Mouse (Mus musculus) left cerebral cortex, postnatal 25 days (tissue): ENCODE results near the gene Mapk9. TPM values are rescaled to one million over a fixed set of nuclear protein-coding genes. Genes with fewer than 3 reads are reported as not detected.

Source experiments
- DNase-seq, 2 experiments: peaks; one replicate each; pipeline ENCODE4 v3.0.0; 2022; ENCODE audit warnings: low spot score in 2 of 2, mixed read lengths in 1 of 2
- intact Hi-C: fragments of 180-260 bp; cut with DNase I; formaldehyde crosslinking; loops from one replicate; pipeline ENCODE4 v1.15.1; 2025
- total RNA-seq, 2 experiments: library from RNA; stranded (reverse); gene quantifications; 2 replicates each; pipeline ENCODE4 v1.2.3; 2021

Mapk9 gene
- total RNA-seq, 2 experiments from 2014 or later: 212 to 231 TPM

DNA sequence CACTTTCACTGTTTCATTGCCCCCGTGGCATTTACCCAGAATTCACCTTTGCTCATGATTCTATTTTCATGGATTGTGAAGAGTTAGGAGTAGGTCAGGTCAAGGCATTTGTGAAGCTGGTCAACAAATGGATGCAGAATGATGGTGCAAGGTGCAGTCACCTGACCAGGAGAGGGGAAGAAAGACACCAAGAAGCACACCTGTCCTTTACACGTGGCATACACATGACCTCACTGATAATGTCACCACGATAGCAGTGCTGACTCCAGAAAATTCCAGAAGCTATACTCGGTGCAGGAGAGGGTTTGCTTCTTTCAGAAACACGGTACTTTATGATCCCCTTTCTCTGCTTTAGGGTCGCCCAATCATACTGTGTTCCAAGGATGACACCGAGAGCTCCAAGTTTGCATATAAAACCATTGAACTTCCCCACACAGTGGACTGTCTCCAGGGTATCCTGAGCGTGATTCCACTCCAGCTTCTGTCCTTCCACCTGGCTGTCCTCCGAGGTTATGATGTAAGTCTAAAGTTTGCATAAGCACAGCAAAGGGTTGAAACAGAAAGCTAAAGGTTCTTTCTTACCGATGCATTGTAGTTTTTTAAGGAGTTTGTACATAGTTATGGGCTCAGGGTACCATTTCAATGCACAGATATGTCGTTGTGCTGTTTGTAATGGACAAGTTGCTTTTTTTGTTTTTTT is 11.1 kb upstream of the Mapk9 start:
- intact Hi-C loops: no loop called here
- no peak for DNase-seq

DNA sequence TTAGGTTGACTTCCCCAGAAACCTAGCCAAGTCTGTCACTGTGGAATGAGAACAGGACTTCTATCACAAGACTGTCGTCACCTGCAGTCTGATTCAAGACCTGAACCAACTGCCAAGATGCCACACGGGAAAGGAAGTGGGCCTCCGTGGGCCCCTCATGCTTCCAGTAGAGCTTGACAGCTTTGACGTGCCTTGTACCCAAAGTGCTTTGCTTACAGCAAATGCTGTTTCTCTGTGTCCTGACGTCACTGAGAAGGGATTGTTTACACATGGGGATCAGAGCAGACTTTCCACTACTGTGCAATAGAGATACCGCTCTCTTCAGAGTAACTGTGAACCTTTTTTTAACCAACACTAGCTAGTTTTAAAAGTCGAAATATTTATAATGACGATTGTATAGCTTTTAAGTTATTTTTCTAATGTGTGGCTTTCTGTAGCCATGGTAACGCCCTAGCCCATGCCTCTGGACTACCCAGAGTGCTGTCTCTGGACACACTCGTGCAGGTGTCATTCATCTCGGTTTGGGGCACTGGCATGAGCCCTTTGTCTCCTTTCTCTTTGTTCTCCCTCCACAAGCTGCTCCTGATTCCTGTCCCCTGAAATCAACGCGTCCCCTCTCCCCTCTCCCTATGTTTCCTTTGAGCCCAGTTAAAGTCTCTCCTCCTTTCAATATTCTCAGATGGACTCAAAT is 8.7 kb upstream of the Mapk9 start:
- no peak for DNase-seq

DNA sequence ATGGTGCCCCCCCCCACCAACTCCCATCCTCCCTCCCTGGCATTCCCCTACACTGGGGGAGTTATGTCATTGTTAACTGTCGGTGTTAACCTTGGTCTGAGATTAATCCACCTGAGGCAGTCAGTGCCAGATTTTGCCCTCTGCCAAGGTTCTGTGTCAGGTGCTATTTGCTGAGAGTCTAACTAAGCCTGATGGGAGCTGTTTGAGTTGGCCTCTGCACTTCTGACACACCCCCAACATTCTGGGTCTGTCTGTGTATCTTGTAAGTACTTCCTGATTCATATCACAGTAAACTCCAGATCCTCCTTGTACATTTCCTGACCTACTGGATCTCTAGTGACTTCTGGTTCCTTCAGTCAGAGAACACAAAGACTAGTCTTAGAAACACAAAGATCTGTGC is 5.9 kb upstream of the Mapk9 start:
- DNase-seq: no peak
- intact Hi-C loops: no loop called here

More for the DNA sequence above, 8.7 kb upstream of the Mapk9 start:
- intact Hi-C loops: no loop called here

DNA sequence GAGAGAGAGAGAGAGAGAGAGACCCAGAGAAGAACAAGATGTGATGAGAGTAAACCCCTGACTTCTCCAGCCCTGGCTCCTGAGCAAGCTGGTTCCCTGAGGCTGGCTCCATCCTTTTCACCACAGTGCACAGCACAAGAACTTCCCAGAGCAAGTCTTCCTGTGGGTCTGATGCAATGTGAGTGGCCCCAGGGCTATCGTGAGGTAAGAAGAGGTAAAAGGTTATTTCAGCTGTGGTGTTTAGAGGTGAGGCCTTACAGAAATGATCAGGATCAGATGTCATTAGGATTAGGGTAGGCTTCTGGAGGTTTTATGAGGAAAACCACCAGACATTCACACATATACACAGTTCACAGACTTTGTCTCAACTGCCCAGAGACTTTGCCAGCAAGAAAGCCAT is 4.7 kb upstream of the Mapk9 start:
- intact Hi-C loops: no loop called here
- DNase-seq: no peak

DNA sequence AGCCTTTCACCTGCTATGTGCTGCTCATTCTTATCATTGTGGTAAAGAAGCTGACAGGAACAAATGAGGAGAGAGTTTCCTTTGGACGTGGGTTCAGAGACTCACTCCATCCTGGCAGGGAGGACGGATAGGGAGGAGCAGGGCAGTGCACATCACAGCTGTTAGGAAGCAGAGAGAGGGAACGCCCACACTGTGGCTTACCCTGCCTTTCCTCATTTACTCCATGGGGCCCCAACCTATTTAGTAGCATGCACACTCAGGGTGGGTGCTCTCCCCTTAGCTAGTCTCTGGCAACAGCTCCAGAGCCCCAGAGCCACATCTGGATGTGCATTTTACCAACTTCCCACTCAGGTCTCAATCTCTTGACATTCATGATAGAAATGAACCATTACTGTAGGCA is 3.8 kb upstream of the Mapk9 start:
- intact Hi-C loops: no loop called here
- DNase-seq: no peak

DNA sequence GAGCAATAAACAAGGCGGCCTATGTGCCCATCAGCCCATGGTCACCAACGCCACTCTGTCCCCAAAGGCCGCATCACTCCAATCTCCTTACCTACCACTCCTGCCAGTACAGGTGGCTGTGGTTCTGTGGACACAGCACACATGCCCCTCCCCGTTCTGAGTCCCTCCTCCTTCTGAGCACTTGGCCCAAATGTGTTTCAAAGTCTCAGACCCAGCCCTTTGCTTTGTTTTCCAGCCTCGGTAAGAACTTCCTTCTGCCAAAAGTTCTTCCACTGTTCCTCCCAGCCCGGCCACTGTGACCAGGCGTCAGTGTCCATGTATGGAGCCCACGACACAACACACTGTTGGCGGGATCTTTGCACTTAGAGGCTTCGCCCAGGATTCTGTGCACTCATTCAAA is 2.2 kb upstream of the Mapk9 start:
- DNase-seq: no peak
- intact Hi-C loops: no loop called here

DNA sequence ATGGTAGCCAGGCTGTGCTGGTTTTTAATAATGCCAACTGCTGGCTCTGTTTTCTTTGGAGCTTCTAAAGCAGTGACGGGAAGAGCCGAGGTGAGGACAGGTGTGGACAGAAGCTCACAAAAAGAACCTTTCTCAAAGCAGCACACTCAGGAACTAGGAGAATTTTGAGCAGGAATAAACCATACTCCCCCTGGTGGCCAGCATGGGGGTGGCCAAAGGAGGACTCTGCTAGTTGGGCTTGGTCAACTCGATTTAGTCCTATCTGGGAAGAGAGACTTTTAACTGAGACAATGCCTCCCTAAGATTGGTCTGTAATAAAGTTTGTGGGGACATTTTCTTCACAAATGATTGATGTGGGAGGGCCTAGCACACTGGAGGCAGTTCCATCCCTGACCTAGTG is 1.6 kb upstream of the Mapk9 start:
- intact Hi-C loops: loop anchor here (1.0 to 5.0 kb wide), 2 partner anchors 117 to 133 kb away; partner anchors contain the start of gene Cnot6
- DNase-seq: peak; percentile 63 to 73

DNA sequence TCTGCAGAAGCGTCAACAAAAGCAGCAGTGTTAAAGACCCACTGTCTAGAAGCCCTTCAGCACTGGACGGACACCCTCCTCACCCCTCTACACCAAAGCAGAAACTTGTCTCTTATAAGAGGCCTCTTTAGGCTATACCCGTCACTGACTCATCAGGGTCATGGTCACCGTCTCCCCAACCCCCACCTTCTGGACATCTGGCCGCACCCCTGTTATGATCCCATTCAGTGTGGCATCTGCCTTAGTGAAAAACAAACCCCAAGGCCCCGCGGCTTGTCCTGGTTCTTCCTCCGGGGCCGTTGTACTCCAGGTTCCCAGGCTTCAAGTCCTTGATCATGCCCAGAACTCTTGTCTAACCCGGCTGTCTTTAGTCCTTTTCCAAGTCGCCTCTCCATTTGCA is 593 bp upstream of the Mapk9 start:
- DNase-seq: no peak
- intact Hi-C loops: loop anchor here (1.0 to 5.0 kb wide), 3 partner anchors 51 to 134 kb away; partner anchors contain the start of genes Cnot6 and Gfpt2

DNA sequence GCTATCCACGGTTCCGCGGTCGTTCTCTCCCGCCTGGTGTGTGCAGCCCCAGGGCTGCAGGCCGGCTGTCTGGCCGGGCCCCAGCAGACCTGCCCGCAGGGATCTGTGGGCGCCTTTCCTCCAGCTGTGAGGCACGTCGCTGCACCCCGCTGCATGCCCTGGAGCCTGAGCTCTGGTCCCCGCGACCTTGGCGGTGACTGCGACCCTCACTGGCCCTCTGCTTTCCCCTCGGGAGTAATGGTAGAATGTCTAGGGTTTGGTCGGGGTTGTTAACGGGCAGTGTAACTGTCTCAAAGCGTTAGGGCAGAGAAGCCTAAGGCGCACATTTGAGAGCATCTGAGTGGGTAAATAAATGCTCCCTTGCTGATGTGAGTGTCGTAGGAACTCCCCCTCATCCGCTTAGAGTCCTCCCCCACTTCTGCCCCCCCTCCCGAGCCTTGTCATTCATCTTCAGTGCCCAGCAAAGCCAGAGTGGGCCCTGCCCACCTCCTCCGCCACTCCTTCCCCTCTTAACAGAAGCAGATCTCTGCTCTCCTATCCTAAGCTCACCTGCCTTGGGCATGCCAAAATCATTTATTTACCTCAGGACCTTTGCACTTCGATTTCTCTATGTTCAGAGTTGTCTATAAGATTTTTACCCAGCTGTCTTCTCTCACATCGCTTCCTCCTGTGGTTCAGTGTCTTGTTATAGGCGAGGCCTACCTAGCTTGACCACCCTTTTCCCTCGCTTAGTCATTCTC is 690 bp downstream of the Mapk9 start:
- intact Hi-C loops: loop anchor here (2.0 to 5.0 kb wide), 2 partner anchors 52 to 135 kb away; partner anchors contain the start of genes Cnot6 and Gfpt2
- DNase-seq: peak in 1 of 2 experiments; percentile 38

DNA sequence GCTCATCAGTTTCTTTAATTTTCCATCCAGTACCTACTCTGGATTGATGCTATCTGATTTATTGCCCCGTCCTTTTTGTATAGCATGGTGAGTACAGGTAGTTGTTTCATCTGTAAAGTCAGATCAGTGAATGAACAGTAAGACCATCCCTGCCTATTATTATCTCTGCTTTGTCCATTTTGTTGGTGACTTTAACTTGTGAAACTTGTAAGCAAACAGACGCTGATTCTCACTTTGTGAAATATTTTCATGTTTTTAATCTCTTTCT is 1.2 kb downstream of the Mapk9 start:
- no peak for DNase-seq
- intact Hi-C loops: loop anchor here (2.0 to 5.0 kb wide), 2 partner anchors 53 to 135 kb away; partner anchors contain the start of genes Cnot6 and Gfpt2

DNA sequence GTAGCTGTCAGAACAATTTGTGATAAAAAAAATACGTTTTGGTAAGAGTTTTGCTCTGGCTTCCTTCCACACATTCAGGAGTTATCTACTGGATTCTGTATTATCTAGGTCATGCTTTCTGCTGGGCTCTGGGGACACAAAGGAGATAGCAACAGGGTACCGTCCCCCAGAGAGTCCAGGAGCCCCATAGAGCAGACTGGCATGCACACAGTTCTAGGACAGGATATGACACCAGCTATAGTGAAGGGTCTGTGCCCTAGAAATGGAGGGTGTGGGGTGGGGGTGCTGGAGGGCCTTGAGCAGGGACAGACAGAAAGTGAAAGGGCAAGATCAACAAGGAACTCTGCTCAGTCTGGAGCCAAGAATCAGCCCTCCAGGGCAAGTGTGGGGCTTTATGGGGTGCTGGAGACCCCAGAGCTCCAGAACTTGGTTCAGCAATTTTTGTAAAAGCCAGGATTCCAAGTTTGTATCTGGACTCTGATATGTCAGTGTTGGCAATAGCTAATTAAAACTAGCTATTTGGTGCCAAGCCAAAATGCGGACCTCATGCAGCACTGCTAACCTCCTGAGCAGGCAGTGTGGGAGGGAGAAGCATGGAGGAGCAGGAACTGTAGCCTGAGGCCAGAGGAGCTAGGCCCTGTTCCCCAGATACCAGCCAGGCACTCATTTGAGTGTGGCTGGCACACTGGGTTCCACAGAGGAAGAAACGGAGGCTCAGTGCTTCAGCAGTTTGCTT is 1.7 kb downstream of the Mapk9 start:
- intact Hi-C loops: loop anchor here (5.0 kb wide), 1 partner anchor 136 kb away; the partner anchor contains the start of gene Cnot6
- peak in 1 of 2 experiments; percentile 16 for DNase-seq

DNA sequence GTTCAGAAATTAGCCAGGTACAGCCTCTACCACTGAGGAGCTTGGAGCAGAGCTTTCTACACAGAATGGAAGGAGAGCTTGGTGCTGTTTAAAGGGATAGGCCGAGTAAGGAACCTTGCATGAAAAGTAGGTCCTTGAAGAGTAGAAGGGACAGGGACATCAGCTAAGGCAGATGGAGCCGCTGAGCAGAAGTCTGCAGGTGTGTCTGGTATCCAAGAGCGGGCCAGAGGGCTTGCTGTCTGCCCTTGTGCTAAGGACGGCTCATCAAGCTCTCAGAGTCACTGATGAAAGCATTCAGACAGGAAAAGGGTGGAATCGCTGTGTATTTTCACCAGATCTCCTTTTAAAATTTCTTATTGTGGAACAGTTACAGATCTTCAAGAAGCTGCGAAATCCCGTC is 3.8 kb downstream of the Mapk9 start:
- intact Hi-C loops: no loop called here

DNA sequence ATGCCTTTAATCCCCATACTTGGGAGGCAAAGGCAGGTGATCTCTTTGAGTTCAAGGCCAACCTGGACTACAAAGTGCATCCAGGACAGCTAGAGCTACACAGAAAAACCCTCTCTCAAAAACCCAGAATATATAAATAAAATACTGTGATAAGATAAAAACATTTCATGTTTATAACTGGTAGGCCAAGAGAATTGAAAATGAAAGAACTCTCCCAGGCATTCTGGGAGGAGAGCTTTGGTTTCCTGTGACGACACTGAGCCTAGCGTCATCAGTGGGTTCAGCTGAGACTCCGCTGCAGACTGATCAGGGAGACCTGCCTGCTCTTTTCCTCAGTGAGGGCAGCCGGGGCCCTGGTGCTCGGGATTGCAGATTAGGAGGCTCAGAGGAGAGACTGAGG is 8.6 kb downstream of the Mapk9 start:
- intact Hi-C loops: no loop called here

More for the DNA sequence above, 3.8 kb downstream of the Mapk9 start:
- peak in 1 of 2 experiments; percentile 20 for DNase-seq

DNA sequence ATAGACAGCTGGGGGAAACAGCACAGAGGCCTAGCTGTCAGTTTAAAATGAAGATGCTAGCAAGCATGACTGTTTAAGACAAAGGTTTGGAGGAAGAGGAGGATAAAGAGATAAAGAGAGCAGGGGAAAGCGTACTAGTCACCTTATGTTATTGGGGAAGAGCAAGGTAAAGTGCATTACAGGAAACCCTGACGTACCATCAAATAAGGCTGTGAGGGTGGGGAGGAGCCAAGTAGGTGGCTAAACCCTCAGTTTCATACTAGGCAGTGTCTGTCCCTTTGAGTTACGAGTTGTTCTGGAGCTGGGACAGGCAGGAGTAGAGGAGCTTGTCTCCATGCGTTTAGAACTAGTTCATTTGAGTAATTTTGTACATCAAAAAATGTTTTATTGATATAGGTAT is 14.6 kb downstream of the Mapk9 start:
- DNase-seq: no peak
- intact Hi-C loops: no loop called here

More for the DNA sequence above, 8.6 kb downstream of the Mapk9 start:
- DNase-seq: no peak

DNA sequence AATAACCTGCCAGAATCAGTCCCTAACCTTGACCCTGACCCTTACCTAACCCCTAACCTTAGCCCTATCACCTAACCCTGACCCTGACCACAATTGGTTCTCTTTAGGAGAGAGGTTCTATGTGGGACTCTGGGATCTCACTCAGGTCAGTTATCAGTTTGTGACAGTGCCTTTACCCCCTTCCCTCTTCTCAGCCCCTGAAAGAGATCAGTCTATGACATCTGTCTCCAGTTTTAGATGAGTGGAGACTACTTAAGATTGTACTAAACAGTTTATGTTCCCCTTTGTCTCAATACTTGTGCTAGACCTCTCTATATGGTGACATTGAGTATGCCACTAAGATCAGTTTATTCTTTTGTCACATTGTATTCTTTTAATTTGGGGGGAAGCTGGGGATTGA is 17.4 kb downstream of the Mapk9 start:
- DNase-seq: no peak
- intact Hi-C loops: no loop called here

DNA sequence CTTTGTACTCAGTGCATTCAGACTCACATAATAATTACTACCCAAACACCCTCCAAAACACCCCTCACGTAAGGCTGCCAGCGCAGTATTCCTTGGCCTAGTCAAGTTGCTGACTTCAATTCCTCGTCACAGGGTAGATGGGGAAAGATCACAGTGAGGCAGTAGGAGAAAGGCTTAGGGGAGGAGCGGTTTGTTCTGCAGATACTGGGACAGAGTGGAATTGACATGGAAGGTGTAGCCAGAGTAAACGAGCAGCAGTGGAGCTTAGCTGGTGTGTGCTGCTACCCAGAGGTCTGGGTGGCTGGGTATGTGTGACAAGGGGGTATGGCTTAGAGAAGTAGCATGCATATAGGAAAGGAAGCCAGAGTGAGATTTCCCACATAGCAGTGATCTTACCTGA is 20.8 kb downstream of the Mapk9 start:
- intact Hi-C loops: loop anchor here (5.0 kb wide), 1 partner anchor 215 kb away; no protein-coding TSS in a partner anchor
- no peak for DNase-seq

DNA sequence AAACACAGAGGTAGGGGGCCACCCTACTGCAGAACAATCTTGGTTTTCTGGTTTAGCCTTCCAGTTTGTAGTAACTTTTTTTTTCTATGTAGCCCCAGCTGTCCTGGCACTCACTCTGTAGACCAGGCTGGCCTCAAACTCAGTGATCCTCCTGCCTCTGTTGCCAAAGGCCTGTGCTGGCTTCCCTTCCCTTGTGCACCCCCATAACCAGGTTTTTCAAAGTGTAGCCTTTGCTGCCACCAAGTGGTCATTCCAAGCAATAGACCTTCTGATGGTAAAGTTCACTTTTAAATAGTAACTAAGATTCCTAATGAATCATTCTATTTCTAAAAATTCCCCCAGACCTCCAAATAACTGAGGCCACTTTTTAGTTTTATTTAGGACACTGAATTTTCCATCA is 23.2 kb downstream of the Mapk9 start:
- intact Hi-C loops: loop anchor here (1.0 to 5.0 kb wide), 3 partner anchors 45 to 217 kb away; no protein-coding TSS in a partner anchor
- peak in 1 of 2 experiments; percentile 53 for DNase-seq

DNA sequence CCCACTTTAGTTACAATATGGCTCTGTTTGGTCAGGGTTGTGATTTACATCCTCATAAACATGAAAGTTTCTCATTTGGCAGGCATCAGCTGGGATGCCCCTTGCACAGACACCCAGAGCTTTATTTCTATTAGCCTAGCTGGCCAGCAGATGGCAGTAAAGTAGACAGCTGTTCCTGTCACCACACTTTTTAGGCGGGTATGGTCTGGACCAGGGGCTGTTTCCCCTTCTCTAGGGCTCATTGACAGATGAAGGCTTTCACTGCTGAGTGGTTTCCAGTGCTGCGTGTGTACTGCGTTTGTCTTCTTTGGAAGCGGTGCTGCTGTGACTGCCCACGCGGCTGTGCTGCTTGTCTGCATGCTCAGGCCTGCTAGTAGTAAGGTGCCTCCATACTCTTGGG is 25.4 kb downstream of the Mapk9 start:
- intact Hi-C loops: no loop called here
- peak; percentile 47 to 58 for DNase-seq

DNA sequence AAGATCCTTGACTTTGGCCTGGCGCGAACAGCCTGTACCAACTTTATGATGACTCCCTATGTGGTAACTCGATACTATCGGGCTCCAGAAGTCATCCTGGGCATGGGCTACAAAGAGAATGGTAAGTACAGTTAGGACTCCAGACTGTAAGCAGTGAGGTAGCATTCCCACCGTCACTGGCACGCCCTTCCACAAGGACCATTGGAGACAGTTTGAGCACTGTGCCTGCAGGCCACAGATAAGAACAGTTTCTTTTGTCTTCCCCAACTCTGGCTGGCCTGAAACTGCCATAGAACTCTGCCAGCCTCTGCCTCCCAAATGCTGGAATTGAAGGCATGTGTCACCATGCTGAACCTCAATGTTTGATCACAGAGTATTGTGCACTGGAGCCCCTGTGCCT is 26.2 kb downstream of the Mapk9 start:
- intact Hi-C loops: no loop called here

More for the DNA sequence above, 26.2 kb downstream of the Mapk9 start:
- no peak for DNase-seq
